Mouse (Mus musculus) kidney, adult 2 months (tissue): ENCODE measurements around the gene Wdr45.

Source experiments
- CTCF ChIP-seq: fragments of 200-500 bp; conservative IDR thresholded peaks from 2 replicates; pipeline ENCODE4 v1.5.1; 2011; ENCODE audit warnings: low read depth, mild to moderate bottlenecking, control low read depth, low read length, moderate library complexity, mixed read lengths; ENCODE audit not compliant: insufficient read depth, insufficient read length
- POLR2A ChIP-seq: fragments of 200-500 bp; IDR thresholded peaks from one replicate; pipeline ENCODE4 v1.6.1; 2011; ENCODE audit warnings: low read depth, low read length, control low read depth

GRCm38 (mm10) chrX:7741103-7741502 is 27.0 kb downstream of the Wdr45 start:
- TF ChIP-seq POLR2A (no peak), CTCF (no peak)
